Mouse (Mus musculus) 416B (cell line): ENCODE data around the gene Magi1.
A peak's percentile ranks its signal among the peaks of the same experiment; 100 is the strongest.

Experiments
- DNase-seq: peaks from one replicate; pipeline ENCODE4 v3.0.0; 2011; ENCODE audit warnings: low read depth

The Magi1 gene

GRCm38 (mm10) chr6:93821512-93821911 is 462.2 kb downstream of the Magi1 start:
- no peak for DNase-seq

GRCm38 (mm10) chr6:93819888-93820287 is 463.8 kb downstream of the Magi1 start:
- DNase-seq: no peak

GRCm38 (mm10) chr6:93819282-93819681 is 464.4 kb downstream of the Magi1 start:
- no peak for DNase-seq

GRCm38 (mm10) chr6:93818494-93818893 is 465.2 kb downstream of the Magi1 start:
- DNase-seq: no peak

- DNase-seq: no peak
Measured at GRCm38 (mm10) chr6:93805407-93805936, 478.2 kb downstream of the Magi1 start.

GRCm38 (mm10) chr6:93802390-93802789 is 481.3 kb downstream of the Magi1 start:
- DNase-seq: no peak

DNA sequence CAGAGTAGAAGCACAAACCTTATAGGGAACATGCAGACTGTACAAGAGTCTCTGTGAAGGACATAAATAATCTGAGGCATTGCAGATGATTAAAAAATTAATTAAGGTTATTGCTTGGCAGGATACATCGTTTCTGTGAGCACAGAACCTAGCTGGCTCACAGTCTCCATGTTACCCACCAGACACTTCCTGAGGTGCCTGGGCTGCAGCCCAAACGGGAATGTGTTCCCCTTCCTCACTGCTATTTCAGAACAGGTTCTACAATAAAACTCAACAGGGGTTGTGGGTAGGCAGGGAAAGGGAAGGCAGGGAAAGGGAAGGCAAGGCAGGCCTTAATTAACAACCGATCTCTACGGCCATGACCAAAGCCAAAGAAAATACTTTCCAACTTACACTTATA is 483.3 kb downstream of the Magi1 start:
- DNase-seq: no peak

DNA sequence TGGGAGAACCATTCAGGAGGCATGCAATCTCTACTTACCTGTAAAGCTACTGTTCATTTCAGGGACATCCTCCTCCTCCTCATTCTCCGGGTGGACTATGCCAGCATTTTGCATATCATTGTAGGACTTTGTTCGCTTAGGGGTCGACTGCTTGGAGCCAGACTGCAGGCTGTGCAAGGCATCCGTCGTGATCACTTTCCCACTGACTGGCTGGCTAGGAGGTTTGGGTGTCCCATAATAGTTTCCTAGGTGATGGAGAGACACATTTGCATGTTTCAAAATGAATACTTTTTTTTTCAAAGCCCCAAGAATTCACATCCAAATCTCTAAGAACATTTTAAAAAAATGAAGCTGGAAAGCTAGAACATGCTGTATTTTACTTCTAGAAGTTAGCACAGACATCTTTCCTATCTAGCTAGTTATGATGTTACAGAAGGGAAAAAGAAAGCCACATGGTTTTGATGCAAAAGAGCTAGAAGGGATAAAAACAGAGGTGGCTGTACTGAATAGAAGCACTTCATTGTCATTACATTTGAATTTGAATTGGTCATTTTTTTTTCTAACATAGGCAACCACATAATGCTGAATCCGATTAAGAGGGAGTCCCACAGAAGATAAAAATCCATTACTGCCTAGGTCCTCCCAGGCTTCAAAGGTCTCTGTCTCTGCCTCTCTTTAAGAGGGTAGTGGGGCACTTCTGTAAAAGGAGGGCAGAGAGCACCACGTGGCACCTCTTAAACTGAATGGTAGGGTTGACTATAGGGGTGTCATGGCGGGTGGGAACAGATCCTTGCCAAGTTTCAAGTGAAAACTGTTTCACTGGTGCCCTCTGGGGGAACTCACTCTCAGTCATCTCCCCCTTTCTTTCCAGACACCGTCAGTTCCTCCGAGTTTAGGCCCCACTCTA is 491.2 kb downstream of the Magi1 start:
- no peak for DNase-seq

GRCm38 (mm10) chr6:93789721-93790120 is 494.0 kb downstream of the Magi1 start:
- DNase-seq: no peak

- no peak for DNase-seq
Measured at GRCm38 (mm10) chr6:93787042-93787441, 496.7 kb downstream of the Magi1 start.

- DNase-seq: no peak
Measured at GRCm38 (mm10) chr6:93786220-93786619, 497.5 kb downstream of the Magi1 start.

DNA sequence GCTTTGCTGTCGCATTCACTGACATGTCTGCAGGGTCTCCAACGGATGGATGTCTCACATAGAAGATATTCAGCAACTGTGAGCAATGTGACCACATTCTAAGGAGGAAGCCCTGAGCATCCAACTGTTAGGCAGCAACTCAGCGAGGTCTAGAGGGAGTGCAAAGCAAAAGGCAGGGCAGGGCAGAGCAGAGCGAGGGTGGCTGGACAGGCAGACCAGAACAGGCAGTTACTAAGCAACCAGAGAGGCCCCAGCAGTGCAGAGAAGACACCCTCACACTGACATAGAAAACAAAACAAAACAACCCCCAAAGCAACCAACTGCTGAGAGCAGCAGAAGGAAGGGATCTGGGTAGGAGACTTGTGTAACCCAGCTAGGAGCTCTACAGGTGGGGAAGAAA is 512.6 kb downstream of the Magi1 start:
- DNase-seq: peak; percentile 4

GRCm38 (mm10) chr6:93770283-93771025 is 513.3 kb downstream of the Magi1 start:
- DNase-seq: peak; percentile 5

DNA sequence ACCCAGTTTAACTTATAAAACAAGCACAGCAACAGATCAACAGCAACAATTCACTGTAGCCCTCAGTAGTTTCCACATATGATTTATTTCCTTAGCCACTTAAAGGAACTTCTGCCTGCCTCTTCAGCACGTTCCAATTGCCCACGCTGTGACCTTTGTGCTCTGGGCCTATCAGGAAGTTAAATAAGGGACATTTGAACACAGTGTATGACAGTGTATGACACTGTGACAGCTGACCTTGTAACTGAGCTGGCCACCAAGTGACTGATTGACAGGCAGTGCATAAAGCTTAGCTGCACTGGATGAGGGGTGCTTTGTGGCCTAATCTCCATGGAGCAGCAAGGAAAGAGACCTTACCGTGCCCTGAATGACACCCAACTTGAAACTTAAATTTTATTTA is 525.6 kb downstream of the Magi1 start:
- no peak for DNase-seq

GRCm38 (mm10) chr6:93757353-93758087 is 526.2 kb downstream of the Magi1 start:
- peak; percentile 36 for DNase-seq

GRCm38 (mm10) chr6:93743145-93743544 is 540.6 kb downstream of the Magi1 start:
- no peak for DNase-seq

DNA sequence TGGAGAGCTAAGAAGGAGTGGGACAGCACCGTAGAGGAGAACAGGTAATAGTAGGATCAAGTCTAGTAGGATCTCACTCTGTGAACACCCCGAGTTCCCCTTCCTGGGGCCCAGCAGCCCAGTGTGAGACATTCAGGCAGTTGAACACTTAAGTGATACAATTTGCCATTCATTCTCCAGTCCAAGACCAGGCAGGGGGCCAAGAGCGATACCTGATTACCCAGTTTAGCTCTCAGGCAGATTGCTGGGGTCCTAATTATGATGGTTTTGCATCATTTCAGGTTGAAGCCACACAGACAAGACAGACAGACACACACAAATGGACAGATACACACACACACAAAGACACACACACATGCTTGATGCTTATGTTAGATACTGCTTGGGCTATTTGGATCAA is 543.9 kb downstream of the Magi1 start:
- no peak for DNase-seq

DNA sequence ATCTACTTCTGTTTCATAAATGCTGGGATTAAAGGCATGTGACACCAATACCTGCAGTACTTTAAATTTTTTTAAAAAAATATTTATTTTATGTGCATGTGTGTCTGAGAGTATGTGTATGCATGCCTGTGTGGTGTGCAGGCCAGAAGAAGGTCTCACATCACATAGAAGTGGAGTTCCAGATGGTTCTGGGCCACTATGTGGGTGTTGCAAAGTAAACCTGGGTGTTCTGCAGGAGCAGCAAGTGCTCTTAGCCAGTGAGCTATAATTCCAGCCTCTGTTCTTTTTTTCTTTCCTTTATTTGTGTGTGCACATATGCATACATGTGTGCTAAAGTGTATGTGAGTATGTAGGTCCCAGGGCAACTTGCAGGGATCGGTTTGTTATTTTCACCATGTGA is 546.6 kb downstream of the Magi1 start:
- DNase-seq: no peak

DNA sequence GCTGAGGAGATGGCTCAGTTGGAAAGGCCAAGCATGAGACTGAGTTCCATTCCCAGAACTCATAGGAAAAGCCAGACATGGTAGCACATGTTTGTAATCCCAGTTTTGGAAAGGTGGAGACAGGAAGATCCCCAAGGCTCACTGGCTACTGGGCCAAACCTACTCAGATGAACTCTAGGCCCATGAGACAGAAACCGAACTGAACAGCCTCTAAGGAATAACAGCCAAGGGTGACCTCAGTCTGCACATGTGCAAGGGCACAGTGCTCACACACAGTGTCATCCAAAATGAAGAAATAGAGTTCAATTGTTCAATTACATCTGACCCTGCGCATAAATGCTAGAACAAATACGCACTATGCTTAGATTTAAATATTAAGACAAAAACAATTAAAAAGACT is 547.6 kb downstream of the Magi1 start:
- DNase-seq: no peak

DNA sequence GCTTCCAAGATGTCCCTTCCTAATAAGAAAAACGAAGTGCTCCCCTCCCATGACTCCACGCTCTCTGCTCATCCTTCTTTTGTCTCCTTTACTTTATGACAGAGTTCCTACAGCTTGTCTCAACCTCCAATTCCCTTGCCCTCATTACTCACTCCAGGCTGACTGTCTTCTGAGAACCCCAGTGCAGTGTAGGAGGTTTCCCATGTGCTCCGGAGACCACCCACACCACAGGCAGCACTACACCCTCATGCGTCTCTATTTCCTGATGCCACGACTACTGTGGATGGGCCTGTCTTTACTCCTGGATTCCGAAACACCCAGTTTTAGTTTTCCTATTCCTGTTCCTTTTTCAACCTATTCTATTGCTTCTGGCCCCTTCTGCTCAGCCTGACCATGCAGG is 549.9 kb downstream of the Magi1 start:
- DNase-seq: no peak

DNA sequence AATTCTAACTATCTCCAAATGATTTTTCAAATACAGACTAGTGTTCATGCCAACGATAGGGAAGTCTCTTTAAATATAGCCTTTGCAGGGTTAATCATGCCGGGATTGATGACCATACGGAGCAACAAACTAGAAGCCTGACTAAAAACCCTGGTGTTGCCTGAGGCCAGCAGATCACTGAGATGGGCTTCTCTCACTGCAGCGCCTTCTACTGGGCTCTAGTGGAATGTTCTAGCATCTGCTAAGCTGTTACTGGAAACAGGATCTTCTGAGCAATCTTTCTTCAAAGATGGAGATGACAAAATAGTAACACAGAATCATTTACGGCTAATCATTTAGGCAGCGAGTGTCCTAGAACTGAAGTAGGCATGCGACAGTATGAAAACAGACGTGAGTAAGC is 554.0 kb downstream of the Magi1 start:
- peak; percentile 9 for DNase-seq

DNA sequence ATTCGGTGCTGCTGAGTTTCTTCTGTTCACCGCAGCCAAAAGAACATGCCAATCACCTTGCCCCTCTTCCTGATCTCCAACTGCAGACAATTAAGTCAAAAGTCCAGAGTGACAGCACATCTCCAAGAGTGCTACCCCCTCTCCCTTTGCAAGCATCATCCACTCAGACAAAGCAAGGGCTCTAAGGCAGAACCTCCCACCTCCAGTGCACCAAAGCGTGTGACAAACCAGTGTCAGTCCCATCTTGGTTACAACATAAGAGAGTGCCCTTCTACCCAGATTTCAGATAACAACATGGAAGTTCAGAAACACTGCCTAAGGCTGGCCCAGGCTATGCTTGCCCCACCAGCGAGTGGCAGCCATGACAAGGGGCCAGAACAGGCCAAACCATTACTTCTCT is 554.9 kb downstream of the Magi1 start:
- no peak for DNase-seq
